Mouse (Mus musculus) heart, embryonic 11.5 days (tissue): ENCODE measurements around the gene Slu7. TPM values are rescaled to one million over a fixed set of nuclear protein-coding genes. Genes with fewer than 3 reads are reported as not detected.

Experiments used
- polyA plus RNA-seq: library from polyadenylated mRNA; unstranded; fragments of >200 nt; fragmentation: Nextera tagmentation; extraction: Ambion mirVana; gene quantifications from 2 replicates; pipeline ENCODE4 v1.2.1, GENCODE M21; 2014

Slu7 gene
- polyA plus RNA-seq, 1 experiment from 2014 or later = 39.2 TPM

Other genes starting within 250 kb of the Slu7 start
- gene Pttg1, start 7.5 kb upstream of the Slu7 start, polyA plus RNA-seq = 112 and 119 TPM in 2 replicates
- gene C1qtnf2, start 40.5 kb downstream of the Slu7 start, polyA plus RNA-seq = 1.3 and 1.6 TPM in 2 replicates
- 23.2 and 25.1 TPM in 2 replicates for gene Ccnjl, start 95.0 kb downstream of the Slu7 start, polyA plus RNA-seq
- 4.6 and 5.3 TPM in 2 replicates for gene 4933415A04Rik, start 153.3 kb downstream of the Slu7 start, polyA plus RNA-seq
- not detected in 2 replicates for gene Fabp6, start 167.8 kb downstream of the Slu7 start, polyA plus RNA-seq
- gene Pwwp2a, start 248.3 kb downstream of the Slu7 start, polyA plus RNA-seq = 24.8 and 30.1 TPM in 2 replicates